Mouse (Mus musculus) heart, postnatal 0 days (tissue): ENCODE results near the gene Siglece.

Source experiments
- CTCF ChIP-seq: IDR thresholded peaks from 2 replicates; pipeline ENCODE4 v1.5.1; 2016; ENCODE audit warnings: antibody characterized with exemption, control low read depth, low read depth
- EP300 ChIP-seq: IDR thresholded peaks from 2 replicates; pipeline ENCODE4 v1.6.1; 2016; ENCODE audit warnings: antibody characterized with exemption, low read depth

DNA sequence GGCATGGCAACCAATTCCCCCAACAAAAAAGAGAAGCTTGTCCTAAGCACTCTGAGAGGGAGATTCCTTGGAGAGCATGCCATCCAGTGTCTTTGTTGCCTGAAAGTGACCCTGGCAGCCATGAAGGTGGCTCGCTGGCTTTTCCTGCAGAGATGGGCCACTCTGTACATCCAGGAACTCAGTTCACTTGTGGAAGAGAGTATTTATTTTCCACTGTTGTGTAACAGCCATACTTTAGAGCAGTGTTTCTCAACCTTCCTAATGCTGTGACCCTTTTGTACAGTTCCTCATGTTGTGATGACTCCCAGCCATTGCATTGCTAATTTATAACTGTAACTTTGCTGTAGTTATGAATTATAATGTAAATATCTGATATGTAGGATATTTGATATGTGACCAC lies 22.8 kb downstream of the Siglece start:
- TF ChIP-seq CTCF = no peak
- no peak for TF ChIP-seq EP300
